Mouse (Mus musculus) T-helper 1 cell (primary cell): Measurements from ENCODE around the gene Styk1.

Experiments used
- in situ Hi-C: fragments of 300-600 bp; cut with MboI, MseI; formaldehyde crosslinking; loops from one replicate; pipeline ENCODE4 v1.15.1; 2025; ENCODE audit warnings: high pct_unique_total_duplicates

The Styk1 gene

DNA sequence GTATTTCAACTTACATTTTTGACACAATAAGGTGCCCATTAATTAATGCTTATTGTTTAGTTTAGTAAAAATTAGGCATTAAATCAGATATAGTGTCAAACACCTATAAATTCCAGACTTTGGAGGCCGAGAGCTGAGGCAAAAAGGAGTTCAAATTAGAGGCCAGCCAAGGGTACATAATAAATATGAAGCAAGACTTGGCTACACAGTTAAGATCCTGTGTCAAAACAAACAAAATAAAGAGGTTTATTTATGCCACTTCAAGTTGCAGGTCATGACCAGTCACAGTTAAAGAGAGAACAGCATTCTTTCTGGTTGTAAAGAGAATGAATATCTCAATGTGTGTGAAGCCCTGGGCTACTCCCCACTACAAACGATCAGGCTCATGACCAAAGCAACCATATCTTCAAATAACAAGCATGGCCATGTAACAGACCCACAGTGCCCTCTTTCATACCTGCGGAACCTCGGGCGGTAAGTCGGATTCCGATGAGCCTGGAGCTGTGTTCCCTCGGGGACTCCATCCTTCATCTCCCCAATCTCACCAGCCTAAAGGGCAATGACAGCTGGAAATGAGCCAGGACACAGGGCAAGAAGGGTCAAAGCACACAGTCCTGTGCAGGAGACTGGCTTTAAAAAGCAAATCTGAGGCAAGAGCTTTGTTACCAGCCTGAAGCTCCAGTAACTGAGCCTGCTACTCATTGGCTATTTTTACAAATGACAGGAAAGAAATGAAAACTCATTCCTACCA, 16.6 kb upstream of the Styk1 start:
- in situ Hi-C loops = loop anchor here (25.0 kb wide), 1 partner anchor 1808 kb away; no protein-coding TSS in a partner anchor

- in situ Hi-C loops = loop anchor here (25.0 kb wide), 1 partner anchor 1805 kb away; no protein-coding TSS in a partner anchor
Measured at GRCm38 (mm10) chr6:131367101-131367500, 13.7 kb upstream of the Styk1 start.

GRCm38 (mm10) chr6:131364353-131364752, 11.0 kb upstream of the Styk1 start:
- in situ Hi-C loops = loop anchor here (25.0 kb wide), 1 partner anchor 1802 kb away; no protein-coding TSS in a partner anchor

DNA sequence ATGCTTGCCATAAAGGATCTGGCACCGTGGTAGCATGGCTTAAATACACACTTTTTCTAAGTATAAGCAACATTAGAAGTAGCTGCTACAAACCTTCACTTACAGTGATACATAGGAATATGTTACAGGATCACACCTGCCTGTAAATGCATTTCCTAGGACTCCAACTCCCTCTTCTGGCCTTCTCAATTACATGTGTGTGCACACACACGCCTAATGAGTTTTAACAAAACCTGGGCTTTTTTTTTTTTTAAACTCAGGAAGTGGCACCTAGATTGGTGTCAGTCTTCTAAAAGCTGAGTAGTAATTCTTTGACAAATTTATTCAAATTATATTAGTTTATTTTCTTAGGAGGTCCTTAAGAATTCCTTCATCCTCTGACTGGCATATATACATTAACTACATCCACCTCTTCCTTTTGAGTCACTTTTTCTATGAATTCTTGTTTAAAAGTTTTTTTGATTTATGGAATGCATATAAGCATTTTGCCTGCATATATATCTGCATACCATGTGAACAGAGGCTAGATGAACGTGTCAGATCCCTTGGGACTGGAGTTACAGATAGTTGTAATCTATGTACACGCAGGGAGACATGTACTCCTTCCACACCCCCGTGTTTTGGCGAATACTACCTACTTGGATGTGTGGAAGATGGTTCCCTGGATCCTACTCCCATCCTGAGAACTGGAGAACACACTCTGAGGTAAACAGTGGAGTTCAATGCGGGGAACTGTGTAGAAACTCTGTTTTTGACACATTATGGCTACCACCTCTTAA, 9.8 kb upstream of the Styk1 start:
- in situ Hi-C loops = loop anchor here (25.0 kb wide), 1 partner anchor 1801 kb away; no protein-coding TSS in a partner anchor

- in situ Hi-C loops = loop anchor here (25.0 kb wide), 1 partner anchor 1798 kb away; no protein-coding TSS in a partner anchor
Measured at GRCm38 (mm10) chr6:131360693-131361092, 7.3 kb upstream of the Styk1 start.

DNA sequence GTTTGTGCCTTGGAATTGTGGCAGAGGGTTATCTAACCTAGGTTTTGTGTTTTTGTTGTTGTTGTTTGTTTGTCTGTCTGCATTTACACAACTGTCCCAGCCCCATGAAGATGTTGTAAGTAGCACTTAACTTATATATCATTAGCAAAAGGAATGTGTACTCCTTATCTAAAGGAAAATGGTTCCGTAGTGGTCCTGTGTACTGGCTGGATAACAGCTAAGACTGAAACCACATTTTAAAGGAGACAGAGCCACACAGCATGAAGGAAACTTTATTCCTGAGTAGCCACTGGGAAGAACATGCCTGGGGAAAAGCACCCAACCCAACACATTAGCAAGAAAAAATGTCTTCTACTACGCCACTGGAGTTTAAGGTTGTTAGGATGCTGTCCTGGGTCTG, 6.1 kb upstream of the Styk1 start:
- in situ Hi-C loops = loop anchor here (10.0 to 25.0 kb wide), 2 partner anchors 1797 to 1935 kb away; no protein-coding TSS in a partner anchor

DNA sequence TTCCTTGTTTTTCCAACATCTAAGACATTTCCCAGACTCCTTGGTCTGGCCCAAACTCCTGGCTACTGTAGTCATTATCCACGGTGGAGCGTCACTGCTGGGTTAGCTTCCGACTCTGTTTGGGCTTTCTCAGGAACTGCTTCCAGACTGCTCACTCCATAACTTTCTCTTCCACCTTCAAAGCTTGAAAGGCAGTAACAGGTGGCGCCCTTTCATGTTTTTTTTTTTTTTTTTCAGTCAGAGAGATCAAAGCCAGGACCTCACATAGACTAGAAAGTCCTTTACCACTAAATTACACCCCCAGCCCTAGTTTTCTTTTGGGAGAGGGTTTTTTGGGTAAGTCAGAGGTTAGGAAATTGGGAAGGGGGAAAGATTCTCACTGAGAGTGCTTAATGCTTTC, 1.5 kb upstream of the Styk1 start:
- in situ Hi-C loops = loop anchor here (5.0 to 25.0 kb wide), 3 partner anchors 63 to 1930 kb away; partner anchors contain the start of gene Magohb

DNA sequence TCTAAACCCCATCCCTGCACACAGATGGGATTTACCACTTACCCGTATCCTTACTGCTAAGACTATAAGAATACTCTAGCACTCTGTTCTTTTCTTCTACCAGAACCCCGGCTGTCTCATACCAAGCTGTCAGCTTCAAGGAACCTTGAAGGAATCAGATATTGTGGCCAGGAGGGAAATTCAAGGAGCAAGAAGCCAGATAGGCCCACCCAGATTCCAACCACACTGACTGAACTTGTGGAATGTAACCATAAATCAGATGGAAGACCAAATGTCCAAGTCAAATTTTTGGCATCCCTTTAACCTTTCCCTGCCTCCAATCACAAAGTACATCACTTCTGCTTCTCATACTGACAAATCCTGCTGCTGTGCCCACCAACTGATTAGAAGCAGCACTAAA, 6.4 kb downstream of the Styk1 start:
- in situ Hi-C loops = no loop called here

- in situ Hi-C loops = no loop called here
Measured at GRCm38 (mm10) chr6:131344346-131344745, 9.1 kb downstream of the Styk1 start.

DNA sequence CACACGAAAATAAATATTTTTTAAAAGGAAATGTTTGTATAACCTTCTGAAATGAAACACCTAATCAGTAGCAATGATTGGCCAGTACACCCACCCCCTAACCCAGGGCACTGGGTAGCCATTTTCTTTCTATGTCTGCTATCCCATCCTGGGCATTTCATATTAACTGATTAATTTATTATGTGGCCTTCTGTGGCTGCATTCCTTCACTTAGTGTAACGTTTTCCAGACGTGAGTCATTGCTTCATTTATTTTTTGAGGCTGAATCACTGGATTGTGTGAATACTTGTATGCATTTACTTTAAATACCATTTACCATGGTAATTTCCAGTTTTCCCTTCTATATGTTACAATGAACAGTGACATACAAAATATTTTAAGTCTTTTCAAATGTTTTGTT, 13.3 kb downstream of the Styk1 start:
- in situ Hi-C loops = no loop called here

DNA sequence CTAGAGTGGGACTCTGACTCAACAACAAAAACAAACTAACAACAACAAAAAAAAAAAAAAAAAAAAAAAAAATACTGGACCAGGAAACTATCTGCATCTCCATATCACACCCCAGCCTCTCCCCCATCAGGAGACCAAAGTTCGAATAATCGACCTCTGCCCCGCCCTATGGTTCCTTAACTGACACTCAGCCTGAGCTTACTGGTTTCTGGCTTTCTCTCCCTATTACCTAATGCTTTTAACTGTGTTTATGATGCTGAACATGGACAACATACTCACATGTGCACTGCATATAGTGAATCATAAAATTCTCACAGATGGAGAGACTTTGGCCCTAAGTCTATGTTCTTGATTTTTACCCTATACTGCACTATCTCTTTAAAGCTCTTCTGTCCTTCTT, 14.1 kb downstream of the Styk1 start:
- in situ Hi-C loops = no loop called here

GRCm38 (mm10) chr6:131338787-131339186, 14.6 kb downstream of the Styk1 start:
- in situ Hi-C loops = no loop called here

DNA sequence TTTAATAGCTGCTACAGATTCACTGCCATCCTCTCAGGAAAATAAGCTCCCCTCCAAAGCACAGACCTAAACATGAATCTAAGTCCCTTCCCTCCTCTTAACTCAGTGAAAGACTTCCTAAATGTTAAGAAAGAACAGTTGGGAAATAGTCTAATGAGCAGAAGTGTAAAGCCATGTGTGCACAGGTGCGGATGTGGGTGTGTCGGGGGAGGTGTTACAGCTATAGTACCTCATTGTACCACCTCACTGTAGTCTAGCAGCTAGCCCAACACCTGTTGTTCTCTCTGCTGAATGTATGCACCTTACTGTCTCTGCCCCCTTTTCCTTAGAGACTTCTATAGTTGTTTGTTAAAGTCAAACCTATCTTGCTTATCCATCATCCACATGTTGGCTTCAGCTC, 26.3 kb downstream of the Styk1 start:
- in situ Hi-C loops = no loop called here

GRCm38 (mm10) chr6:131321854-131322639, 31.4 kb downstream of the Styk1 start:
- in situ Hi-C loops = no loop called here

DNA sequence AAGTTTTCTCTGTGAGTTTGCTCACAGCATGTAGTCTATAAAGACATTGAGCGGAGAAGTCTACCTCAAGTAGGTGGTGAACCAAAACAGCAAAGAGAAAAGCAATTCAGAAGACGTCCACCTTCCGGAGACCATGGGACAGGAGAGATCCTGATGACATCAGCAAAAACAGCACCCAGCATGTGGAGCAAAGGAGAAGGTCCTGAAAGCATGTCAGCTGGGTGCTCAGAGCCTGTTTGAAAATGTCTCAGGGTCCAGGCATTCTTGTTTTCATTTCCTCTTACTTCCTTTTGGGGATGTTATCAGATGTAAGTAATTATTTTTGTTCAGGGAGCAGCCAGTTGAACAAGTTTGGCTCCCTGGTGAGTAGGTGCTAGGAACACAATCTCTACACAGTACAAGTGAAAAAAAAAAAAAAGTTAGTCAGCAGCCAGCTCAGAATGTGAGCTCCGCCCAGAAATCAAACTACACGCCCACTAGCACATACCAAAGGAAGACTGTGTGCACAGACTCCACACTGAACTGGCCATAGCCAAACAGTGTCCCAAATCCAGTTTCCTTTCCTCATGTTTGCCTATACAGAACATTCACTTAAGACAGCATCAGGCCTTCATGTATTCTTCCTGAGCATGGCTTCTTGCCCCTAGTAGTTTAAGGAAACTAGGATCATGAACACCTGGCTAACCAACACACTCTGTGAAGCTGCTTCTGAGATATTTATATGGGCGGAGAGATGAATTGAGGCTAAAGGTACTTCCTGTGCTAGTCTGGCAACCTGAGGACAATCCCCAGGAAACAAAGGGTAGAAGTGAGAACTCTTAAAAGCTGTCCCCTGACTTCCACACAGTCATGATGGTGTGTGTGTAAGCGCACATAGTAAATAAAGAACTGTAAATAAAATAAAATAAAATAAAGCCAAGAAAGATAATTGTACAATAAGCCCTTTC, 37.0 kb downstream of the Styk1 start:
- in situ Hi-C loops = no loop called here

- in situ Hi-C loops = no loop called here
Measured at GRCm38 (mm10) chr6:131308031-131308430, 45.4 kb downstream of the Styk1 start.

DNA sequence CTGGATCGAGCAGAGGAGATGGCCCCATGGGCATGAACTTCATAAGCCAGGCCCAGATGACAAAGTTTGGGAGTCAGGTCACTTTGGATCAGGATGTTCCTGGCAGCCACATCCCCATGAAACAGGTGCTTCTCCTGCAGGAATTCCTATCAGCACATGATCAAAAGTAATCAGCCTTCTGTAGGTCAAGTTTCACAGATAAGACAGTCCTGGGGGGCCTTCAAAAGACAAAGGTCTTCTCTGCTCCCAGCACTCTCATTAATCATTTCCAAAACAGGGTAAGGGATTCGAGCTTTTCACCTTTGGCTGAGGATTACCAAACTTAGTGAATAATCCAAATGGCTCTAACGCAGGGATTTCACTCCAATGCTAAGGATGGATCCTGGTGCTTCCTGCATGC, 48.6 kb downstream of the Styk1 start:
- in situ Hi-C loops = no loop called here

- in situ Hi-C loops = no loop called here
Measured at GRCm38 (mm10) chr6:131298531-131298930, 54.9 kb downstream of the Styk1 start.

DNA sequence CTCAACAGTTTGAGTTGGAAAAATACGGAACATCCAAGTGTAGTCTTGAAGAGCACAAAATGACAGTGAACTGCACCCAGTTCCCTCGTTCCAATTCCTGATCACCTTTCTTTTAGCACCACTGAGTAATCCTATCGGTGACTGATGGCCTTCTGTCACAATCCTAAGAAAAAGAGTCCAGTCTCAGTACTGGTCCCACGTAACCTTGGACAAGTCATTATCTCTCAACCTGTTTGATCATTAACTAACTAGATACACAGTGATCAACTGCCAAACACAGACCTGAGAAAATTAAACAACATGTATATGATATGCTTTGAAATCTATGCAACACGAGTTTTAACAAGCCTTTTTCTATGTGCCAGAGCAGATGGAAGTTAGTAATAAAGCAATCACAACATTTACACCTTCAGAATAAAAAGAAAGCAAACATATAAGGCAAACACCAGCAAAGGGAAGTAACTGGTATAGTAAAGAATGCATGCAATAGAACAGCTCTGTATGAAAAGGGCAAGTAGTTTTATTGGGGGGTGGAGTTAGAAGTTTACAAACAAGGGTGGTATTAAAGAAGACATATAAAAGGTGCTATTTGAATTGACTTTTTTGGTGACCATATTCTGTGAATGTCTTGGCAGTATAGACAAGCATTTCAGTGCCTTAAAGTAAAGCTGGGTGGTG, 58.8 kb downstream of the Styk1 start:
- in situ Hi-C loops = loop anchor here (5.0 kb wide), 1 partner anchor 58 kb away; the partner anchor contains the start of gene Styk1

DNA sequence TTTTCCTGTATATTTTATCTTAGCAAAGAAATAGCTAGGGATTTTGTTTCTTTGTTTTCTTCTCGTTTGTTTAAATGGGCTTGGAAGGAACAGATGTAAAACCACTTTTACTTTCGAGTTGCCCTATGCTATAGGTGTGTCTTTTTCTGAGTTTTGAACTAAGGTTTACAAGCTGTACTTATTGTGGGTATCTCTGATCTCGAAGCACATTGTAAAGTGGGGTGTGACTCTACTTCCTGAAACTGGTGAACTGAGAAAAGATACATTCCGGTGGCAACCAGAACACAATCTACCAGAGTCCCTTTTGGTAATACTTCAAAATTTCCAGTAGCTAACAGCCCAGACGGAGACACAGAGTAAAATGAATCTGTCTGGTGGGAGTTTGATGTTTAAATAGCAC, 59.5 kb downstream of the Styk1 start:
- in situ Hi-C loops = loop anchor here (5.0 kb wide), 1 partner anchor 58 kb away; the partner anchor contains the start of gene Styk1
